Mouse (Mus musculus) urinary bladder, postnatal 14 days (tissue): ENCODE data around the gene Dad1.

ENCODE experiments used
- DNase-seq: peaks from one replicate; pipeline ENCODE4 v3.0.0; 2021; ENCODE audit warnings: low spot score

Gene Dad1

DNA sequence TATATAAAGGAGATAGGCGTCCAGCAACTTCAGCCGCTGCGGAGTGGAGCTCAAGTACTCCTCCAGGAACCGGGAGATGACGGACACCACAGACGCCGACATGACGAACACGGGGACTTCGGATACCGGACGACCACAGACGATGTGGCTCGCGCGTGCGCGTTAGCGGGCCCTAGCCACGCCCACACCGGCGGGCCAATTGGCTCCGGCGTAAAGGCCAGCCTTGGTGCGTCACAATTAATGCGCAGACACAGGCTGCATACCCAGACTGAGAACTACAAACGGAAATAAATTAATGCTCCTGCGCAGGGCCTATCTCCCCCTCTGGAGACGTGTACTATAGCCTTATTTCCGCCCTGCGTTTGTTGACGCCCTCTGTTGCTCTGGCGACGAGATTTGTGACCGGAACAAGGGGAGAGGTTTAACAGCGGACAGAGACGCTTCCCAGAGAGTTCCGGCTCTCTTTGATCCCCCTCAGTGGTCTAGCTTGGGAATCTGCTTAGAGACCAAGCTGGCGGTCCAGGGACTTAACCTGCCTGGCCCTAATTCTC, at the start of gene Dad1, which contains the start of gene Abhd4:
Gene Dad1 (minus strand): TSS at position 364 of the 551 bp plus-strand sequence.
Gene Abhd4 (plus strand): TSS at position 448 of the 551 bp plus-strand sequence.
- peak; percentile 98 for DNase-seq

DNA sequence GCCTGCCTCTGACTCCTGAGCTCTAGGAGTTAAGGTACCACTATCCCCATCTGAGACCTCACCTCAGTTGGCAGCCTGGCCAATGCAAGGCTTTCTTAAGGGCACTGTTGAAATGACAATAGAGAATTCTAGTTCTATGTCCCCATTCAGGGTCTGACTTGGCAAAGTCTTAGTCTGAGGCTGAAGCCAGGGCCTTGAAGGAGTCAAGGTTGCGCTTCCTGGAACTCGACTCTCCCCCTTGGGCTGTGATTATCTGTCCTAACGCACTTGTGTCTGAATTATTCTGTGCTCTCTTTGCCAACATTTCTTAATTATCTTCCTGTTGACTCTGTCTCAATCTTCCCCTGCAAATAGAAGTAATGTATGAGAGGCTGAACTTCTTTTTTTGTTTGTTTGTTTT, 46.8 kb upstream of the Dad1 start:
- no peak for DNase-seq

DNA sequence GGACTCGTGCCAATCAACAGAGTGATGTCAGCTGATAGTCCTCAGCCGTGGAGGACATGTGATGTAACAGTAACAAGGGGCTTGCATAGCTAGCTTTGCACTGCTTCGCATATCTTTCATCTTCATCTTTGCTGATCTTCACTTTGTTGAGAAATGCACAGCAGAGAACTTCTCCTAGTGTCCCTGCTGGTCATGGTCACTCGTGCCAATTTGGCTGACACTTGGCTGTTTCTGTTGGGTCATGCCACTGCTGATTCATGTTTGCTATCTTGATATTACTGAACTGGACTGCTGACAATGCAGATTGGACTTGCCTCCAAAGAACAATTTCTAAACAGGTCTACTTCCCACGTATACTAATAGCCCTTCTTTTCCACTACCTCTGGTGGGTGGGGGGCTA, 46.2 kb upstream of the Dad1 start:
- no peak for DNase-seq

DNA sequence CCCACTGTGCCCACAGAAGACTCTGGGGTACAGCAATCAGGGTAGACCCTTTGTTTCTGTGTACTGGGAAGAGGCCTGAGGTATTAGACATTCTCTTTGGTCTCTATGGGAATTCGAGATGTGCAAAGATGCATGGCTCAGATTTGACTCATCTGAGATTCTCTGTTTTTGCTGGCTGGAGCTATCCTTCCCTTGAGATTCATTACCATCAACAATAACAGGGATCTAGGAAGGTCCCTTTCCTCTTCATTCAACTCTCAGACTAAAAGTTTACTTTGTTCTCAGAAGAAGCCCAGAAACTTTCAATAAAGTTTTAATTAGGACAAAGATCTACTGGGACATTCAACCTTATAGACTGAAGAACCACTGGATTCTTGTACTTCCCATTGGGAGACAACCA, 30.9 kb upstream of the Dad1 start, which contains the start of gene Olfr49:
Gene Olfr49 (minus strand): TSS at position 101 of the 400 bp plus-strand sequence.
- no peak for DNase-seq

DNA sequence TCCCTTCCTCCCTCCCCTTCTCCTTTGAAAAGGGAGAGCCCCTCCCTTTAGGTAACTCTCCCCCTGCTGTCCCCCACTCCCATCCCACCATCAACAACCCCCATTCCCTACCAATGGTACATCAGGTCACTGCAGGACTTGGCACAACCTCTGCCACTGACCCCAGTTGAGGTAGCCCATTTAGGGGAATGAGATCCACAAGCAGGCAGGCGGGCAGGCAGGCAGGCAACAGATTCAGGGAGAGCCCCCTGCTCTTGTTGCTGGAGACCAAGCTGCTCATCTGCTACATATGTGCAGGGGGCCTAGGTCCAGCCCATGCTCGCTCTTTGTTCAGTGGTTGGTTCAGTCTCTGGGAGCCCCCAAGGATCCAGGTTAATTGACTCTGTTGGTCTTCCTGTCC, 22.5 kb upstream of the Dad1 start:
- DNase-seq, result no peak

DNA sequence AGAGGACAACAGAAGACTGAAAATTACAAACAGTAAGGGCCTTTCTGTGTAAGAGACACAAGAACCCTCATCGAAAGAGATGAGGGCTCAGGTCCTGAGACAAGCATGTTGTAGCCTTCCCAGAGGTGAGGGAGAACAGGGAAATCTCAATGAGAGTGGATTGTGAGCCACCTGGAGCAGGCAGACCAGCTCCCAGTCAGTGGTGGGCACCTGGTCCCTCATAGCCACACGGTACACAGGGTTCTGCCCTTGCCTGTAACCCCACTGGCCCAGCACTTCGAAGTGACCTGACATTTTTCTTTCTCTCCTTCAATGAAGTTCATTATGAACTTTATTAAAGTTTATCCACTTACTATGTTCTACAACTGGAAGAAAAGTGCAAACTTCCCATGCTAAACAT, 18.8 kb upstream of the Dad1 start:
- DNase-seq, result no peak

DNA sequence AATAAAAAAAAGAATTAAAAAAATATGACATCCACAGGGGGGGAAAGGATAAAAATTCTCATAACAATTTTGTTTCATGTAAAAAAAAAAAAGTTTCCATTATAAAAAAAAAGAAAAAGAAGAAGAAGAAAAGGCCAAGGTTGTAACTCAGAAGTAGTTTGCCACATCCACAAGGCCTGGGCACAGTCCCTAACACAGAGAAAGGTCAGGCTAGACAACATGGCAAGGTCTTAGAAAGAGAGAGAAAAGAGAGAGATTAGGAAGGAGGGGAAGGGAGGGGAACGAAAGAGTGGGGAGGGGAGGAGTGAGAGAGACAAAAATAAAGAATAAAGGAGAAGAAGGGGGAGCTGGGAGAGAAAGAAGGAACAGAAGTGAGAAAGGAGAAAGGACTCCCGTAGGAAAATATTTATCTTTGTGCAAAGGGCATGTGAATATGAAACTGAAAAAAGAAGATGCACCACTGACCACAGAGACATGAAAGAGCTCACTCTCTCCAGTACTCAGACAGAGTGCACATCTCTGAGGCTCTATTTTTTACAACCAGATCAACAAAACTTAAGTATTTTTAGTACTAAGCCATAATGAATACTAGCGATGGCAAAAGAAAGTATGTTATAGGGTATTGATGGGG, 18.2 kb upstream of the Dad1 start:
- DNase-seq, result no peak

DNA sequence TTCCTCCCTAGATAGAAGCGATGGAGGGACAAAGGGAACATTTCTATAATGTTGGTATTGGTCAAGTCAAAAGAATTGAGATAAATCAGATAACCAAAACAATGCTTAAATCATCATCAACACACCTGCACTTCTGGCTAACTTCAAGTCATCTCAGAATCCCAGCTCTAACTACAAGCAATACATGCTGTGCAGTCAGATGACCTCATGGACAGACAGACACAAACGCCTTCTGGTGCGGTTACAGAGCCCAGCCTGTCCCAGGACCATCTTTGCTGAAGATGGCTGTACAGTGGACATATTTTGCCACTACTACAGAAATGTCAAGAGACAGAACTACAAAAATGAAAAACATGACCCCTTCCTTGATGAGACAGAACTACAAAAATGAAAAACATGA, 16.5 kb upstream of the Dad1 start:
- no peak for DNase-seq

DNA sequence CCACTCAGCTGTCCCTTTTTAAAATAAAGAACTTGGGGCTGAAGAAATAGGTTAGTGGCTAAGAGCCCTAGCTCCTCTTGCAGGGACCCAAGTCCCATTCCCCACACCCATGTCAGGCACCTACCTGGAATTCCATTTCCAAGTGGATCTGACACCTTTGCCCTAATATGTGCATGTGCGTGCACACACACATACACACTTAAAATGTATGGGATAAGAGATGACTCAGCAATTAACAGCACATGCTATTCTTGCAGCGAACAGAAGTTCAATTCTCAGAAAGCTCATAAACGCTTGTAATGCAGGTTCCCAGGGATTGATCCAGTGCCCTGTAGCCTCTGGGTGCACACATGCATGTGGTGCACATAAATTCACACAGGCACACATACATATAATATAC, 15.7 kb upstream of the Dad1 start:
- no peak for DNase-seq

DNA sequence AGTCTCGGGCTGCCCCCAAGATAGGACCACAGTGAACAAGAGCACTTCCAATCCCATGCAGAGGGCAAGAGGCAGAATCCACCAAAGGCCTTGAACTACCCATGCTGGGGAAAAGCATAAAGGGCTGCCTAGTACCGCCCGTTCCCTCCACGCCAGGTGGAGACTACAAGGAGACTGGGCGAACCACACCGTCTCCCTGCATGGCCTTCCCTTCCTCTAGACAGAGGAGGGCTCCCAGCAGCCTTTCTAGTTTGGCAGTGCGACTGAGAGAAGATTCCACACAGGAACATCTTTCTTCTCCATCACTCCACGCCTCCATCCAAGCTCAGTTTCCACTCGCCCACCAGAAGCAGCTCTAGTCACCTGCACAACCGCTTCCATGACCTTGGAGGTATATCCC, 14.1 kb upstream of the Dad1 start:
- DNase-seq, result no peak

DNA sequence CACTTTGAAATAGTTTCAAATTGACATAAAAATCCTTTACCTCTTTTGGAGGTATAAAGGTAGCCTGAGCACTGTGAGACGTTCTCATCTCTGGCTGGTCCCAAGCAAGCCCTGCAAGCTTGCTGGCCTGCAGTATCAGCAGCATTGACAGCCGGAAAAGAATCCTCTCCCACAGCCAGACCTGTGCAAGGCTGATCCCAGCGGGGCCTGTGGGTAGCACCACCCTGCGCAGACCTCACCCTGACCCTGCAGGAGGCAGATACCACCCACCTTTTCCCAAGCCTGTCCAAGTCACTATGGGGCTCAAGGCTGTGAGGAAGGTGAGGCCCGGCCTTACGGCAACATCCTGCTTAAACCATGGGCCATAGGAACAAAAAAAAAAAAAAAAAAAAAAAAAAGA, 12.0 kb upstream of the Dad1 start:
- DNase-seq, result no peak

DNA sequence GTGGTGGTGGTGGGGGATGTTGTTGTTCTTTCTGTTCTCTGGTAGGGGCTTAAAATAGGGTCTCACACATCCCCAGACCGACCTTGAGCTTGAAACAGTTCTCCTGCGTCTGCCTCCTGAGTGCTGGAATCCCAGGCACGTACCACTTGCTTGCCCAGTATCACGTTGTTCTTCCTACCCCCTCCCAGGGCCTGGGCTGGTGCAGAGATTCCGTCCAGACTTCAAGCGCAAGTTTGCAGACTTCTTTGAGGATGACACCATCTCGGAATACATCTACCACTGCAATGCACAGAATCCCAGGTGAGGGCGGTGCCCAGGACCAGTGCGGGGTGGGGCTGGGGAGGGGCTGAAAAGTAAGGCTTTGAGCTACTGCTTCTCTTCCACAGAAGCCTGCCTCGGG, 11.2 kb upstream of the Dad1 start:
- DNase-seq, result no peak

DNA sequence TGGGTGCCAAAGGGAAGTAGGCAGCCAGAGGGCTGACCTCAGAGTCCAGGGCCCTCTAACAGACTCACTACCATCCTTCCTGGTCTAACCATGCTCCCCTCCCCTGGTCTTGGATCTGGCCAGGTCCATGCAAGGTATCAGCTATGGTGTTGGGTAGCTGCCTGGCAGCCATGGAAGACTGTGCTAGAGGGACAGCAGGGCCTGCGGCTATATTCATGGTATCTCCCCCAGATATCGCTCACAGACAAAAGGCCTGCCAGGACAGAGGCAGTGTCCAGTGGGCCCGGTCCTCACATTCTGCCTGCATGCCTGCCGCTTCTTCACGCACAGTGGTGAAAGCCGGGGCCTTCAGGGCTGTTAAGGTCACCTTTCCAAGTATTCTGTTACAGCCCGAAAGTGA, 10.3 kb upstream of the Dad1 start:
- DNase-seq, result no peak

DNA sequence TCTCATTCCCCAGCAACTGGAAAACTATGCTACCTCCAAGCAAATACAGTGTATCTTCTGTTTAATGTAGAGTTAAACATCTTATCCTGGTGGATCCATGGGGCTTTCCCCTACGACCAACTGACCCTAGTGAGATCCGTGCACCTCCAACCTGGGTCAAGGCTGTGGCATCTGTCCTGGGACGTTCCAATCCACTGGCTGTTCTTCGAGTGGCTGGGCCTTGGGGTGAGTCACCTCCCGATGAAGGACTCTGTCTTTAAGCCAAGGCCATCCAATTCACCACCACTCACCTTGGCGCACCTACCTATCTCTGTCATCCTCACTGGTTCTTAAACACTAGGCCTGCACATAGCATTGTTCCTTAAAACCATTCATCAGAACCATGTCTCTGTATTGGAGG, 9.2 kb upstream of the Dad1 start:
- DNase-seq, result no peak

DNA sequence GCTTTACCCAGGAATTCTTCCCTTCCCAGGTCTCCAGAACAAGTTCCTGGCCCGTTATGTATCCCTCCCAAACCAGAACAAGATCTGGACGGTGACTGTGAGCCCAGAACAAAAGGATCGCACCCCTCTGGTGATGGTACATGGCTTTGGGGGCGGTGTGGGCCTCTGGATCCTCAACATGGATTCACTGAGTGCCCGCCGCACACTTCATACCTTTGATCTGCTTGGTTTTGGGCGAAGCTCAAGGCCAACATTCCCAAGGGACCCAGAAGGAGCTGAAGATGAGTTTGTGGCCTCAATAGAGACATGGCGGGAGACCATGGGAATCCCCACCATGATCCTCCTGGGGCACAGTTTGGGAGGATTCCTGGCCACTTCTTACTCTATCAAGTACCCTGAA, 8.7 kb upstream of the Dad1 start:
- DNase-seq, result no peak

DNA sequence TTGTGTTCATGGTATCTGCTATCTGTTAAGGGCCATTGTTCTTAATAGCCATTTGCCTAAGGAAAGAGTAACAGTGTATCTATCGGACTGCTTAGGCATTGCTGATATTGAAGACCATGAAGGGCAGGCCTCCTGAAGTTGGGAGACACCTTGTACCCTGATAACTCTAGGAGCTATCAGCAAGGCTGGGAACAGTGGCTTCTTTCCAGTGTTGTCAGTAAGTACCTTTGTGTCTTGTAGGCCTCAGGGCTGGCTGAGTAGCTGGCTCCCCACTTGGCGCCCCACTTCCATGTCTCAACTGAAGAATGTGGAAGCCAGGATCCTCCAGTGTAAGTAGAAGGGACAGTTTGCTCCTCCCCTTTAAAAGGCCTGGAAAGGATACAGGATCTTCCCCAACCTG, 7.5 kb upstream of the Dad1 start:
- DNase-seq, result no peak

DNA sequence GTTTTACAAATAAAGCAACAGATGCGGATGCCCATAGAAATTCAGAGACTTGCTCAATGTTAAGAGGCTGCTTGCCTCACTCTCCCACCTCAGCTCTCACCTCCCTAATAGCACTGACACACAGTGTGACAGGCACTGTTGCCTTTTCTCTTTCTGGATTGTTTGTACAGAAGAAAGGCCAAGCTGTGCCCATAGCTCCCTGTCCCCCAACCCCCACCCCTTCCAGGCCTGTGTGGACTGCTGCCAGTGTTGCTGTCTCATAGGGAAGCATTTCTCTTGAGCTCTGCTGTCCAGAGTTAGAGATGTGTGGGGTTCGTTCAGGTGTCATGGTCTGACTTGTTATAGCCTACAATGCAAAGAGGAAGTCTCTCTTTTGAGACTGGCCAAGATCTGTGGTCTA, 6.3 kb upstream of the Dad1 start:
- no peak for DNase-seq

DNA sequence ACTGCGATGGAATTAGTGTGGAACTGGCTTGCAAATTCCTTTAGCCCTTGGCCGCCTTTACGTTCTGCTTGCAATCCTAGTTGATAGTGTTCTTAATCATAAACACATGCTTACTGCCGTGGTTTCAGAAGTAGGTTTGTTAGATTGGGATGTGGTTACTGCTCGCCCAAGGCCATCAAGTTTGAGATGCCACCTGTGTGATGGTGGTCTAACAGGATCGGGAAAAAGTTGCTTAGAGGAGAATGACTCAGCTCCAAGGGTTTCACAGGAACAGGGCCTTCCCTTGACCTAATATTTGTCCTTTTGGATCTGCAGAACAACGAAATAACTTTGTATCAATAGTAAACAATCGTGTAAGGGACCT, 5.8 kb upstream of the Dad1 start:
- DNase-seq, result no peak

DNA sequence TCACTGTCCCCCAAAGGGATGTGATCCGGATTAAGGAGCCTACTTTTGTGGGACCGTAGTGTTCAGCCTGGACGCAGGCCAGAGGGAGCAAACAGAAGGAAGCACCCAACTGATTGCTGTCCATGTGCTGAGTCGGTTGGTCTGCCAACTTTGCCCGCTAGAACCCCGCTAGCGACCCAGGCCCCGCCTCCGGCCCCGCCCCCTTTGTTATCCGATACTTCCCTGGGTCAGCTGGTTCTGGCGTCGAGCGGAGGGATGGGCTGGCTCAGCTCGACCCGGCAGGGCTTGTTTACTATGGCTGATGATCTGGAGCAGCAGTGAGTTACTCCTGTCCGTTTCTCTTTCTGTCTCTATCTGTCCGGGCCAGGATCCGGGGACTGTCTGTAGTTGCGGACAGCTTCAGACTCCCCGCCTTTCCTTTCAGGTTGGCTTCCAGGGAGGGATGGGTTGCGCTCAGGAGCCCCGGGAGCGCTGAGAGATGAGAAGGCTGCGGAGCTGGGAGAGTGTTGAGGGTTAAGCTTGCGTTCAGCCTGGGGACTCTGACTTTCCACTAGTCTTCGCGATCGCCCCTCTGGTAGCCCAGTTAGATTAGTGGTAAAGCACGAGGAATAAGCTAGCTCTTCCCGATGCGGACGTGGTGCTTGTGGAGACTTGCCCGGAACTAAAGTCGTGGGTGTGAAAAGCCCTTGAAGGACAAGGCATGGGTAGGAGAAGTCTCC, 5.3 kb upstream of the Dad1 start:
- peak; percentile 99 for DNase-seq

DNA sequence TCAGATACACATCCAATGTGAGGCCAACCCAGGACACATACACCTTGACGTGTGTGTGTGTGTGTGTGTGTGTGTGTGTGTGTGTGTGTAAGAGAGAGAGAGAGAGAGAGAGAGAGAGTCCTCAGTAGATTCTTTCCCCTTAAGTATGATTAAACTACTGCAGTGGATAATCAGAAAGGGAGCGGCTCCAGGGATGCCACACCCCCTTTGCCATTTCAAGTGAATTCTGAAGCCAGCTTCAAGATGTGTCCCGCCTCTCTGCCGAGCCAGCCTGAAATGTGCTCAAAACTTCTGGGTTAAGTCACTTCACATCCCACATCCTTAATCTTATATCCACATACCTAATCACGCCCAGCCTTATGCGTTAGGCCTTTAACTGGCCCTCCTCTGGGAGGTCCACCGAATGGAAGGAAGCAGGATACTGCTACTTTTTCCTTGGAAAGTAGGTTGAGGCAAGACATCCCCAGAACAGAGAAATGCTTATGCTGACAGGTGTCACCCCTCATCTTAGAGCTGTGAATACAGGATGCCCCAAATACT, 4.3 kb upstream of the Dad1 start:
- DNase-seq, result no peak

DNA sequence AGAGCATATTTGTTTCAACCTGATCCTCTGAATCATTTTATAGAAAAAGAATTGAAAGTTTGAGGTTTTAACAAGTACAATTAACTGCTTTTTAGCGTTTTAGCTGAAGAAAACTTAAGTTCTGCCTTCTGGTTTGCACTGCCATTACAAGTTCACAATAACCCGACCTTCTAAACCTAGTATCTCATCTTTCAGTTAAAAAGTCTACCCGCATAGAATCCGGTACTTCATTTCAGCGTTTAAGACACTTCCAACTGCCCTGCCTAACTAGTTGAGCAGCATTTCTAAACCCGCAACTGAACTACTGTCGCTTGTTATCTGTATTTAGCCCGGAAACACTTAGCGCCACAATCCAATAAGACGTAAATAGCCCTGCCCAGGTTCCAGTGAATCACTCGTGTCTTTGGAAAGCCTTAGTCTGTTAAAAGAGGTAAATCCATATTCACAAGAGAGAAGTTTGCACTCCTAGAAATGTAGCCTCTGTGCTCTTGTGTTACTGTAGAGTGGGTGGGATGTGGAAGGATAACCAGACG, 832 bp upstream of the Dad1 start:
- DNase-seq, result no peak

DNA sequence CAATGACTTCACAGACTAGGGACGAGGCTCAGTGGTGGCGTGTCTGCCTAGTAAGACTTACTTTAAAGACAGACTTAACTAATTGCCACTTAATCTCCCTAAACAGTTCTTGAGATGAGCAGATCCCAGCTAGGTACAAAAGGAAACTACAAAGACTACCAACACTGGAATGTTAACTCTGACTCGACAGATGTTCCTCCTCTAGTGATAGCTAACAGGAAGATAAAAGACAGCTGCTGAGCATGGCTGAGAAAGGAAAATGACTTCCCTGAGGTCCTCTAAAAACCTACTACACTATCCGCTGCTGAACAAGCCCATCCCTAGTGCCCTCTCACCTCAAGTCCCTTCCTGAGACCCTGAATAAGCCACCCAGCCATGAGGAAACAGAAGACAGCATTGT, 3.8 kb downstream of the Dad1 start:
- no peak for DNase-seq

DNA sequence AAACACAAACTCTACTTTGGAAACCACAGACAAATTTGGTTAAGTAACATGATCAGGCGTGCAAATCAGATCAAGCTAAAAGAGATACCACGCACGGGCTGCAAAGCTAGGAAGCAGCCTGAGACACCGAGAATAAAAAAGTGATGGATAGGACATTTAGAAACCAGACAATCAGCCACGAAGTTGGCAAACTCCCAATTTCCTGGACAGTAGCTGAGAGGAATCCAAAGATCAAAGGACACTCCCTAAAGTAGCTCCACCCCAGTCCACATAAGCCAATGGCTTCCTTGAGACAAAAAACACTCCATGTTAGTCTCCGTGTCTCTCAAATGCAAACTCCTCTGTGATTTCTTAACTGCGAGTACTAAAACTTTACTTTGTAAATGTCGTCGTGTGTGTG, 4.6 kb downstream of the Dad1 start:
- DNase-seq, result no peak
